8 mouse cellular contexts compared by ENCODE assay signal in genomic region chr13:100832188-100832587, GRCm38 (mm10). TPM values are rescaled to one million over a fixed set of nuclear protein-coding genes. Genes with fewer than 3 reads are reported as not detected.
A peak's percentile ranks its signal among the peaks of the same experiment; 100 is the strongest.
DNase-seq lines count a peak whose midpoint lies in the region; ATAC-seq and TF ChIP-seq lines count a peak whose summit lies in the region.

No protein-coding gene starts in this region.

- DNase-seq in lung, embryonic 14.5 days, result peak; percentile 9
- no peak for DNase-seq in lung, postnatal 36 days
- DNase-seq in natural killer cell, adult 2 months (ENCODE audit: low spot score in 2 of 2), result no peak
- no peak for DNase-seq in right cerebral cortex, postnatal 4 days
- DNase-seq in thymus, postnatal 4 days, result no peak

- peaks cover 5% of the 10 kb centered on the region; the same call in 1 of the 2 replicates for H3K4me1 ChIP-seq in lung, embryonic 14.5 days (ENCODE audit: insufficient read depth)
- peaks cover 3% of the 10 kb centered on the region for H3K4me1 ChIP-seq in cortical plate, adult 2 months (ENCODE audit: control insufficient read depth, insufficient read depth, low read length)
- peaks cover 8% of the 10 kb centered on the region for H3K4me1 ChIP-seq in intestine, embryonic 15.5 days (replicated peaks)
- peaks cover 13% of the 10 kb centered on the region for H3K4me1 ChIP-seq in neural tube, embryonic 14.5 days (ENCODE audit: control insufficient read depth, insufficient read depth, low read length)

- peak overlapping the region; percentile 92 for H3K27ac ChIP-seq in lung, embryonic 14.5 days (ENCODE audit: low read depth)
- H3K27ac ChIP-seq in cortical plate, adult 2 months (ENCODE audit: insufficient read depth, low read length), result no peak overlapping the region
- 0 out of 2 replicates have a peak overlapping the region, but pooled peaks have one; percentile 93 for H3K27ac ChIP-seq in intestine, embryonic 15.5 days
- H3K27ac ChIP-seq in neural tube, embryonic 14.5 days (ENCODE audit: low read depth, low read length), result peak overlapping the region; percentile 92; the same call in 1 of the 2 replicates

- peak overlapping the region; percentile 88 for H3K4me2 ChIP-seq in lung, embryonic 14.5 days
- peak overlapping the region; percentile 66 for H3K4me2 ChIP-seq in intestine, embryonic 15.5 days (replicated peaks)
- peak overlapping the region; percentile 93 for H3K4me2 ChIP-seq in neural tube, embryonic 14.5 days (ENCODE audit: low read depth, low read length)

- peak overlapping the region; percentile 95 for H3K9ac ChIP-seq in lung, embryonic 14.5 days
- H3K9ac ChIP-seq in intestine, embryonic 15.5 days, result peak overlapping the region; percentile 94
- H3K9ac ChIP-seq in neural tube, embryonic 14.5 days (replicated peaks; ENCODE audit: low read depth, low read length), result peak overlapping the region; percentile 94

- peak overlapping the region; percentile 96 for H3K4me3 ChIP-seq in lung, embryonic 14.5 days (ENCODE audit: low read depth, low read length)
- H3K4me3 ChIP-seq in cortical plate, adult 2 months (ENCODE audit: insufficient read depth, low read length), result peak overlapping the region; percentile 64
- H3K4me3 ChIP-seq in intestine, embryonic 15.5 days (replicated peaks), result peak overlapping the region; percentile 90
- H3K4me3 ChIP-seq in neural tube, embryonic 14.5 days (ENCODE audit: low read depth, low read length), result peak overlapping the region; percentile 94

- TF ChIP-seq POLR2A in cortical plate, adult 2 months (IDR thresholded peaks at IDR 0.05; ENCODE audit: extremely low read depth, insufficient read depth, low read length), result no peak

- TF ChIP-seq CTCF in lung, embryonic 14.5 days (IDR thresholded peaks at IDR 0.05; ENCODE audit: low read depth), result no peak
- no peak for TF ChIP-seq CTCF in cortical plate, adult 2 months (IDR thresholded peaks at IDR 0.05; ENCODE audit: extremely low read depth, insufficient read depth, low read length)

- H3K36me3 ChIP-seq in lung, embryonic 14.5 days (ENCODE audit: insufficient read depth), result peaks cover 11% of the 10 kb centered on the region
- H3K36me3 ChIP-seq in intestine, embryonic 15.5 days, result no peaks in the 10 kb centered on the region
- H3K36me3 ChIP-seq in neural tube, embryonic 14.5 days (ENCODE audit: control insufficient read depth, insufficient read depth, low read length), result no peaks in the 10 kb centered on the region

- H3K9me3 ChIP-seq in lung, embryonic 14.5 days (ENCODE audit: low read depth, low read length), result no peaks in the 10 kb centered on the region
- no peaks in the 10 kb centered on the region for H3K9me3 ChIP-seq in intestine, embryonic 15.5 days
- no peaks in the 10 kb centered on the region for H3K9me3 ChIP-seq in neural tube, embryonic 14.5 days (ENCODE audit: control insufficient read depth, low read length)

- WGBS in lung, embryonic 14.5 days, result 3% methylated on average over 8 of the region's 8 CpGs
- 3% methylated on average over 8 of the region's 8 CpGs for WGBS in intestine, embryonic 15.5 days
- 2% methylated on average over 8 of the region's 8 CpGs for WGBS in neural tube, embryonic 14.5 days

- ATAC-seq in lung, embryonic 14.5 days (ENCODE audit: insufficient read depth), result no peak
- no peak for ATAC-seq in intestine, embryonic 15.5 days
- ATAC-seq in neural tube, embryonic 14.5 days (ENCODE audit: low read depth), result no peak

- no peaks in the 10 kb centered on the region for H3K27me3 ChIP-seq in lung, embryonic 14.5 days (ENCODE audit: insufficient read depth, low read length)
- H3K27me3 ChIP-seq in intestine, embryonic 15.5 days (replicated peaks), result no peaks in the 10 kb centered on the region
- H3K27me3 ChIP-seq in neural tube, embryonic 14.5 days (ENCODE audit: control insufficient read depth, insufficient read depth, low read length), result no peaks in the 10 kb centered on the region

RNA-seq across cellular contexts. Expression of gene Slc30a5, which starts 1.0 kb away (rescaled TPM):
- 63.3 and 64.6 TPM in 2 replicates for polyA plus RNA-seq in lung, embryonic 14.5 days (2014; fragmentation: Nextera tagmentation; extraction: Ambion mirVana)
- polyA plus RNA-seq in cortical plate, adult 2 months (2012; rRNA removed), result 43.5 and 43.7 TPM in 2 replicates
- 68.7 and 68.9 TPM in 2 replicates for polyA plus RNA-seq in intestine, embryonic 15.5 days (2015; fragmentation: Nextera tagmentation; extraction: Ambion mirVana)
- 40.2 and 45.3 TPM in 2 replicates for polyA plus RNA-seq in neural tube, embryonic 14.5 days (2014; fragmentation: Nextera tagmentation; extraction: Ambion mirVana)

RNA-seq across cellular contexts. Expression of gene Ccnb1, which starts 45.8 kb away (rescaled TPM):
- 329 and 358 TPM in 2 replicates for polyA plus RNA-seq in lung, embryonic 14.5 days (2014; fragmentation: Nextera tagmentation; extraction: Ambion mirVana)
- 0.49 and 1.3 TPM in 2 replicates for polyA plus RNA-seq in cortical plate, adult 2 months (2012; rRNA removed)
- polyA plus RNA-seq in intestine, embryonic 15.5 days (2015; fragmentation: Nextera tagmentation; extraction: Ambion mirVana), result 204 and 217 TPM in 2 replicates
- polyA plus RNA-seq in neural tube, embryonic 14.5 days (2014; fragmentation: Nextera tagmentation; extraction: Ambion mirVana), result 18.4 and 25.9 TPM in 2 replicates

RNA-seq across cellular contexts. Expression of gene Cenph, which starts 56.5 kb away (rescaled TPM):
- polyA plus RNA-seq in lung, embryonic 14.5 days (2014; fragmentation: Nextera tagmentation; extraction: Ambion mirVana), result 45.0 and 47.9 TPM in 2 replicates
- polyA plus RNA-seq in cortical plate, adult 2 months (2012; rRNA removed), result 1.2 and 1.3 TPM in 2 replicates
- 30.8 and 31.4 TPM in 2 replicates for polyA plus RNA-seq in intestine, embryonic 15.5 days (2015; fragmentation: Nextera tagmentation; extraction: Ambion mirVana)
- 4.4 and 5.1 TPM in 2 replicates for polyA plus RNA-seq in neural tube, embryonic 14.5 days (2014; fragmentation: Nextera tagmentation; extraction: Ambion mirVana)
